Mouse (Mus musculus): ENCODE data around the gene Olfr262. TPM values are rescaled to one million over a fixed set of nuclear protein-coding genes. Genes with fewer than 3 reads are reported as not detected.
"Not testable (repeated sequence)": the region's sequence is repeated elsewhere in the genome, so short reads cannot be mapped to it uniquely, and the experiment has no call there.

Olfr262 gene
- not detected for polyA plus RNA-seq (2017; shearing (Covaris generic))

DNA sequence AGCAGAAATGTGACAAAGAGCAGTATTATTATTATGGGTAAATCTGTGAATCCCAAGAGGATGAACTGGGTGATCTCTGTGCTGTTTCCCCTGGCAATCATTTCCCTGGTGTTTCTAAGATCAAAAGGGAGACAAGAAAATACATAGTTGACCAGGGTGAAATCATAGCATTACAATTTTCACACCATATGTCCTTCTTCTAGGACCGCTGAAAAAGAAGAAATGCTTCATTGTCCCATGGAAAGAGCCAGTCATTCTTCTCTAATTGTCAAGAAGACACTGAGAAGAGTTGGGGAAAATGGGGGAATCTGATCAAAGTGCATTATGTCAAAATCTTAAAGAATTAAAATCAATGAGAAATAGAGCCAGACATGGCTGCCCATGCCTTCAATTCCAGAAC lies at the start of gene Olfr262:
Gene Olfr262, minus strand, starts transcription at position 101 of the 400 bp plus-strand sequence.
- ATAC-seq: no peak

GRCm38 (mm10) chr19:12279554-12279953 lies 38.1 kb upstream of the Olfr262 start, which contains the start of gene Olfr1434:
Gene Olfr1434, plus strand, starts transcription at chr19:12279854.
- ATAC-seq: no peak

GRCm38 (mm10) chr19:12260732-12261131 lies 19.3 kb upstream of the Olfr262 start, which contains the start of gene Olfr235:
Gene Olfr235, plus strand, starts transcription at chr19:12261032.
- ATAC-seq: no peak

- not testable (repeated sequence) for ATAC-seq
Observed at GRCm38 (mm10) chr19:12232496-12232895, 9.0 kb downstream of the Olfr262 start, which contains the start of gene Olfr1432. Gene Olfr1432, minus strand, starts transcription at chr19:12232596.

DNA sequence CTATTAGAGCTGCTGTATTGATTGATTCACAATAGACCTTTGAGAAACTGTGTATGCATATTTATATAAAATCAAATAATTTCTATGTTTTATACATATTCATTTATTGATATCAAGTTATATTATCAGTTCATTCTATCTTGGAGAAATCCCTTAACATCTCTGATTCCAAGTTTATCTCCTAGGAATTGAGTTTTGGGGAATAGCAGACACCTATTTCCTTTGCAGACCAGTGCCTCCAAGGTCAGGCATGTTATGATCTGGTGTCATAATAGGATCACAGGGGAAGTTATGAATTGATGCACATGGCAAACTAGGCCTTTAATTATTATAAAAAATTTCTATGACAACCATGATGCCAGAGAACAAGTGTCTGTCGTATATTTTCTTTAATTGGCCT lies 41.1 kb downstream of the Olfr262 start, which contains the start of gene Olfr1431:
Gene Olfr1431, plus strand, starts transcription at position 301 of the 400 bp plus-strand sequence.
- no peak for ATAC-seq

DNA sequence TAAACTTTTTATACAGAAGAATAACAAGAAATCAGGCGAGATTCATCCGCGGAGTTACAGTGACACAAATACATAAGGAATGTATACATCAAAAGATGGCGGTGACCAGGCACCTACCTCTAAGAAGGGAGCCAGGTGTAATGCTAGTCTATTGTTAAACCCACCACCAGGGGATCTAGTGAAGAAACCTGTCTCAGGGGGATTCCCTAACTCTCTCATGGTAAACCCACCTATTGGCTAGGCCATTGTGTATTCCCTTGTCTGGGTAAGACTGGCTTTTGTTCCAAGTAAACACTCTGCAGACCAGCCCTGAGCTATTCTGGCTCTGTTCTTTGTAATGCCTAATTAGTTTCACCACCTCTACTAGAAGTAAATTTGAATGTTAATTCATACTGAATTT lies 42.4 kb downstream of the Olfr262 start:
- not testable (repeated sequence) for ATAC-seq

Other genes starting within 250 kb of the Olfr262 start
- gene Olfr1423, start 200.3 kb downstream of the Olfr262 start, polyA plus RNA-seq (2017; shearing (Covaris generic)): under 1 TPM in 1 of 3 experiments, not detected in 2; 0.16 TPM
- gene Olfr1424, start 179.0 kb downstream of the Olfr262 start, polyA plus RNA-seq (2017; shearing (Covaris generic)): not detected
- gene Olfr1425, start 163.9 kb downstream of the Olfr262 start, polyA plus RNA-seq (2017; shearing (Covaris generic)): not detected
- gene Olfr1426, start 149.6 kb downstream of the Olfr262 start, polyA plus RNA-seq (2017; shearing (Covaris generic)): not detected
- gene Olfr1427, start 138.3 kb downstream of the Olfr262 start, polyA plus RNA-seq (2017; shearing (Covaris generic)): not detected
- not detected for gene Olfr1428, start 125.8 kb downstream of the Olfr262 start, polyA plus RNA-seq (2017; shearing (Covaris generic))
- under 1 TPM in 1 of 3 experiments, not detected in 2; 0.21 TPM for gene Olfr76, start 118.5 kb downstream of the Olfr262 start, polyA plus RNA-seq (2017; shearing (Covaris generic))
- gene Olfr1555-ps1, start 71.5 kb downstream of the Olfr262 start, polyA plus RNA-seq (2017; shearing (Covaris generic)): under 1 TPM in 1 of 3 experiments, not detected in 2; 0.20 TPM
- not detected for gene Olfr1431, start 41.0 kb downstream of the Olfr262 start, polyA plus RNA-seq (2017; shearing (Covaris generic))
- gene Olfr1432, start 9.1 kb downstream of the Olfr262 start, polyA plus RNA-seq (2017; shearing (Covaris generic)): not detected
- not detected for gene Olfr235, start 19.4 kb upstream of the Olfr262 start, polyA plus RNA-seq (2017; shearing (Covaris generic))
- not detected for gene Olfr1434, start 38.2 kb upstream of the Olfr262 start, polyA plus RNA-seq (2017; shearing (Covaris generic))
- not detected for gene Olfr1436, start 57.5 kb upstream of the Olfr262 start, polyA plus RNA-seq (2017; shearing (Covaris generic))
- under 1 TPM in 1 of 3 experiments, not detected in 2; 0.15 TPM for gene Olfr1437, start 83.4 kb upstream of the Olfr262 start, polyA plus RNA-seq (2017; shearing (Covaris generic))
- under 1 TPM in 1 of 3 experiments, not detected in 2; 0.09 TPM for gene Olfr1438-ps1, start 94.3 kb upstream of the Olfr262 start, polyA plus RNA-seq (2017; shearing (Covaris generic))
- not detected for gene Olfr1440, start 145.6 kb upstream of the Olfr262 start, polyA plus RNA-seq (2017; shearing (Covaris generic))
- not detected for gene Olfr1441, start 175.8 kb upstream of the Olfr262 start, polyA plus RNA-seq (2017; shearing (Covaris generic))
- not detected for gene Pfpl, start 186.2 kb upstream of the Olfr262 start, polyA plus RNA-seq (2017; shearing (Covaris generic))
- gene Mpeg1, start 219.1 kb upstream of the Olfr262 start, polyA plus RNA-seq (2017; shearing (Covaris generic)): under 1 TPM in 2 of 3 experiments, not detected in 1; 0.17 to 0.97 TPM

Data from inflammation-experienced regulatory T-cells, adult 6 months (primary cell).